In genomic region chr1:157137132-157137853, GRCm38 (mm10) we compare ENCODE assay signal across 9 mouse cellular contexts. TPM values are rescaled to one million over a fixed set of nuclear protein-coding genes. Genes with fewer than 3 reads are reported as not detected.
DNase-seq lines count a peak whose midpoint lies in the region; ATAC-seq lines count a peak whose summit lies in the region.
"Had no signal": no experiment of that assay in that cellular context is flagged by ENCODE, and none has a peak within 500 bp of the region (broad histone marks: within the 10 kb centered on the region; RNA-seq: fewer than 3 reads in every experiment).

No protein-coding gene starts in this region.

- no peak overlapping the region for H3K9ac ChIP-seq in hindbrain, embryonic 16.5 days (ENCODE audit: low read depth, low read length)
- H3K9ac ChIP-seq: embryonic facial prominence, embryonic 12.5 days had no signal

- intact Hi-C loops in gastrocnemius, postnatal 14 days (cut with DNase I; ENCODE audit: low total_unique reads) = no loop called here

- 66% methylated on average over 9 of the region's 9 CpGs for WGBS in hindbrain, embryonic 16.5 days
- 92% methylated on average over 9 of the region's 9 CpGs for WGBS in hindbrain, embryonic 10.5 days

- no peaks in the 10 kb centered on the region for H3K9me3 ChIP-seq in hindbrain, embryonic 16.5 days (ENCODE audit: control insufficient read depth, low read length)
- no peaks in the 10 kb centered on the region for H3K9me3 ChIP-seq in hindbrain, embryonic 10.5 days
- H3K9me3 ChIP-seq: embryonic facial prominence, embryonic 12.5 days had no signal

- H3K4me2 ChIP-seq in hindbrain, embryonic 16.5 days (ENCODE audit: low read length) = no peak overlapping the region
- H3K4me2 ChIP-seq: embryonic facial prominence, embryonic 12.5 days had no signal

- no peaks in the 10 kb centered on the region for H3K4me1 ChIP-seq in hindbrain, embryonic 16.5 days (ENCODE audit: control insufficient read depth, insufficient read depth, low read depth, low read length)
- H3K4me1 ChIP-seq in hindbrain, embryonic 10.5 days (replicated peaks) = 0 out of 2 replicates have a peak, but pooled peaks cover 3% of the 10 kb centered on the region
- H3K4me1 ChIP-seq: embryonic facial prominence, embryonic 12.5 days had no signal

- H3K27ac ChIP-seq in hindbrain, embryonic 16.5 days (ENCODE audit: low read depth, low read length) = no peak overlapping the region
- no peak overlapping the region for H3K27ac ChIP-seq in hindbrain, embryonic 10.5 days
- H3K27ac ChIP-seq: embryonic facial prominence, embryonic 12.5 days had no signal

- no peak for DNase-seq in hindbrain, embryonic 10.5 days (ENCODE audit: low spot score)
- peak; percentile 47 for DNase-seq in right cerebral cortex, postnatal 4 days
- no peak for DNase-seq in right cerebral cortex, postnatal 25 days
- peak; percentile 13 to 50 for DNase-seq in layer of hippocampus, adult 18-20 months (ENCODE audit: low spot score in 2 of 2)
- DNase-seq in gastrocnemius, postnatal 14 days = no peak
- no peak for DNase-seq in adrenal gland, postnatal 25 days
- no peak for DNase-seq in adrenal gland, adult (ENCODE audit: inconsistent age in 2 of 2, low spot score in 1 of 2)

- ATAC-seq in hindbrain, embryonic 16.5 days = peak; percentile 76

- peaks cover 5% of the 10 kb centered on the region; the same call in 1 of the 2 replicates for H3K36me3 ChIP-seq in hindbrain, embryonic 16.5 days (ENCODE audit: control insufficient read depth, insufficient read depth, low read length)
- peaks cover 22% of the 10 kb centered on the region for H3K36me3 ChIP-seq in hindbrain, embryonic 10.5 days
- H3K36me3 ChIP-seq: embryonic facial prominence, embryonic 12.5 days had no signal

- H3K4me3 ChIP-seq in hindbrain, embryonic 16.5 days (ENCODE audit: low read length) = no peak overlapping the region
- no peak overlapping the region for H3K4me3 ChIP-seq in hindbrain, embryonic 10.5 days
- H3K4me3 ChIP-seq: embryonic facial prominence, embryonic 12.5 days had no signal

- no peaks in the 10 kb centered on the region for H3K27me3 ChIP-seq in hindbrain, embryonic 16.5 days (replicated peaks; ENCODE audit: control insufficient read depth, insufficient read depth, low read length)
- H3K27me3 ChIP-seq in hindbrain, embryonic 10.5 days (ENCODE audit: insufficient read depth, poor library complexity, severe bottlenecking) = no peaks in the 10 kb centered on the region
- H3K27me3 ChIP-seq: embryonic facial prominence, embryonic 12.5 days had no signal

RNA-seq across cellular contexts. Expression of gene Tex35, which starts 28.8 kb away (rescaled TPM):
- not detected in 2 replicates for polyA plus RNA-seq in hindbrain, embryonic 16.5 days (2015; fragmentation: Nextera tagmentation; extraction: Ambion mirVana)
- 0.24 TPM in 1 of 2 replicates, not detected in the other for polyA plus RNA-seq in hindbrain, embryonic 10.5 days (2016; fragmentation: Nextera tagmentation; extraction: Ambion mirVana)
- total RNA-seq in layer of hippocampus, adult 18-20 months (2021) = not detected
- not detected for total RNA-seq in gastrocnemius, postnatal 14 days (2021)
- not detected in 2 replicates for total RNA-seq in adrenal gland, postnatal 25 days (2021)
- polyA plus RNA-seq: embryonic facial prominence, embryonic 12.5 days had no signal

Comparison
In these comparisons a context has a peak if more than half of its experiments do, and no peak if none do; other contexts are left out.
1. DNase-seq: peak in right cerebral cortex, postnatal 4 days (single experiment) and layer of hippocampus, adult 18-20 months (2 of 2); none in hindbrain, embryonic 10.5 days (single experiment), right cerebral cortex, postnatal 25 days (single experiment), gastrocnemius, postnatal 14 days (single experiment), adrenal gland, postnatal 25 days (single experiment) and adrenal gland, adult (0 of 2).